Mouse (Mus musculus) E14TG2a.4 (cell line): ENCODE measurements around the gene Syt3.

Experiments used
- H3K27me3 ChIP-seq: 2 replicates; pipeline ENCODE4 v1.6.1; 2014; ENCODE audit warnings: low read length, control low read depth; ENCODE audit not compliant: insufficient read depth
- H3K36me3 ChIP-seq: 2 replicates; pipeline ENCODE4 v1.6.1; 2014; ENCODE audit warnings: low read length, control low read depth; ENCODE audit not compliant: insufficient read depth
- H3K4me1 ChIP-seq: replicated peaks from 2 replicates; pipeline ENCODE4 v1.6.1; 2014; ENCODE audit warnings: low read depth, low read length, control low read depth
- H3K4me3 ChIP-seq: replicated peaks from 2 replicates; pipeline ENCODE4 v1.5.1; 2014; ENCODE audit warnings: mild to moderate bottlenecking, low read length
- H3K9me3 ChIP-seq: 2 replicates; pipeline ENCODE4 v1.6.1; 2014; ENCODE audit warnings: low read length, control low read depth
- CTCF ChIP-seq: conservative IDR thresholded peaks from 2 replicates; pipeline ENCODE4 v1.5.1; 2014; ENCODE audit warnings: low read length
- NANOG ChIP-seq: IDR thresholded peaks from 2 replicates; pipeline ENCODE4 v1.6.1; 2014; ENCODE audit warnings: borderline replicate concordance, low read length, mixed read lengths
- POU5F1 ChIP-seq: IDR thresholded peaks from 2 replicates; pipeline ENCODE4 v1.6.1; 2014; ENCODE audit warnings: low read length, borderline replicate concordance

Gene Syt3

DNA sequence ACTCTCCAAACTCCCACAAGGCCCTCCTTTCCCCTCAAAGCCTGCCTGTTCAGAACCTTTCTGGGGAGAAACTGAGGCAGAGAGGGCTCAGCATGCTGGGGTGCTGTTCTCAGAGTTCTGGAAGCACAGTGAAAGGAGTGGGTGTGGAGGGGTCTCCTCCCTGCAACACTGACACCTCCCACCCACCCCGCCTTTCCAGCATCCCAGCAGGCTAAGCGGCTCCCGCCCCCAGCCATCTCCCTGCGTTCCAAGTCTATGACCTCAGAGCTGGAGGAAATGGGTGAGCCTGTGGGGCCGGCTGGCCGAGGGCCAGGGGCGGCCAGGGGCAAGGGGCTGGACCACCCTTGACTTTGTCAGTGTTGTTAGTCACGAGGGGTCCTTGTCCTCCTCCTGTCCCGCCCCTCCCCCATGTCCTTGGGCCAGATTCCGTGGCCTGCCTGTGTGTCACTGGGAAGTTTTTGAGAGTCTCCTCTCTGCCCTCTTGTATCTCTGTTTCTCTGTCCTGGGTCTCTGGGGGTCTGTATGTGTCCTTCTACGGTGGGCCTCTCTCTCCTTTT is 40.4 kb upstream of the Syt3 start:
- peaks cover 29% of the 10 kb centered on the region for H3K27me3 ChIP-seq
- H3K36me3 ChIP-seq = peaks cover 15% of the 10 kb centered on the region
- no peaks in the 10 kb centered on the region for H3K9me3 ChIP-seq
- TF ChIP-seq NANOG = no peak
- TF ChIP-seq POU5F1 = no peak
- TF ChIP-seq CTCF = no peak
- peaks cover 41% of the 10 kb centered on the region for H3K4me1 ChIP-seq
- peak overlapping the region; percentile 62 for H3K4me3 ChIP-seq

DNA sequence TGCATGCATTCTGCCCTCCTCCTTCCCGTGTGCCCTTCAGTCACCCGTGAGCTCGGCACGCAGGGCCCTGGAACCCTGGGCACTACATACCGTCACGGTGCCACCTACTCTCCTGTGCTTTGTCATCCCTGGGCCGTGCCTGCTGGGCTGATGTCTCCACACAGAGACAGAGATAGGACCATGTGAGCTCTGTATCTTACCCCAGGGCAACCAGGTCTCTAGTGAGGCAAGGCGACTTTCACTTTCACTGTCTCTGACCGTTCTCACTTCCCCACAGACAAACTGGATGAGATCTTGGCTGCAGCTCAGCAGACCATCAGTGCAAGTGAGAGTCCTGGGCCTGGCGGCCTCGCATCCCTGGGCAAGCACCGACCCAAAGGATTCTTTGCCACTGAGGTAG is 39.3 kb upstream of the Syt3 start:
- TF ChIP-seq NANOG = no peak
- no peak for TF ChIP-seq CTCF
- no peak for TF ChIP-seq POU5F1
- H3K4me3 ChIP-seq = peak overlapping the region; percentile 62
- peaks cover 15% of the 10 kb centered on the region for H3K36me3 ChIP-seq
- H3K27me3 ChIP-seq = peaks cover 18% of the 10 kb centered on the region
- H3K4me1 ChIP-seq = peaks cover 51% of the 10 kb centered on the region
- no peaks in the 10 kb centered on the region for H3K9me3 ChIP-seq

GRCm38 (mm10) chr7:44349043-44349442 is 34.9 kb upstream of the Syt3 start:
- Histone ChIP-seq H3K4me1 (peaks cover 63% of the 10 kb centered on the region), H3K9me3 (no peaks in the 10 kb centered on the region), H3K36me3 (peaks cover 15% of the 10 kb centered on the region), H3K27me3 (peaks cover 35% of the 10 kb centered on the region), H3K4me3 (no peak overlapping the region)
- TF ChIP-seq CTCF = no peak
- no peak for TF ChIP-seq POU5F1
- no peak for TF ChIP-seq NANOG

GRCm38 (mm10) chr7:44350957-44351711 is 32.8 kb upstream of the Syt3 start:
- Histone ChIP-seq H3K27me3 (peaks cover 52% of the 10 kb centered on the region), H3K9me3 (no peaks in the 10 kb centered on the region), H3K36me3 (peaks cover 6% of the 10 kb centered on the region), H3K4me1 (peaks cover 76% of the 10 kb centered on the region), H3K4me3 (peak overlapping the region; percentile 67)
- peak; percentile 82 for TF ChIP-seq CTCF
- no peak for TF ChIP-seq POU5F1

DNA sequence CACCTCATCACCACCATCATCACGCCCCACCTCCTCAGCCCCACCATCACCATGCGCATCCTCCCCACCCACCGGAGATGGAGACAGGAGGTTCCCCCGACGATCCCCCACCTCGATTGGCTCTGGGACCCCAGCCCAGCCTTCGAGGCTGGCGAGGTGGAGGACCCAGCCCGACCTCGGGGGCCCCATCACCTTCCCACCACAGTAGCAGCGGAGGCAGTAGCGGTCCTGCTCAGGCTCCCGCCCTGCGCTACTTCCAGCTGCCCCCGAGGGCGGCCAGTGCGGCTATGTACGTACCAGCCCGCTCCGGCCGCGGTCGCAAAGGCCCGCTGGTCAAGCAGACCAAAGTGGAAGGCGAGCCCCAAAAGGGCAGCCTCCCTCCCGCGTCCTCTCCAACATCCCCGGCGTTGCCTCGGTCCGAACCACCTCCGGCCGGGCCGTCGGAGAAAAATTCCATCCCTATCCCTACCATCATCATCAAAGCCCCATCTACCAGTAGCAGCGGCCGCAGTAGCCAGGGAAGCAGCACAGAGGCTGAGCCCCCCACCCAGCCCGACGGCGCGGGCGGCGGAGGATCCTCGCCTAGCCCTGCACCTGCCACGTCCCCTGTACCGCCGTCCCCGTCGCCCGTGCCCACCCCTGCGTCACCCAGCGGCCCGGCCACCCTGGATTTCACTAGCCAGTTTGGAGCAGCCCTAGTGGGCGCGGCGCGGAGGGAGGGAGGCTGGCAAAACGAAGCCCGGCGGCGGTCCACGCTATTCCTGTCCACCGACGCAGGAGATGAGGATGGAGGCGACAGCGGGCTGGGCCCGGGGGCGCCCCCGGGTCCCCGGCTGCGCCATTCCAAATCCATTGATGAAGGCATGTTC is 31.8 kb upstream of the Syt3 start:
- Histone ChIP-seq H3K36me3 (no peaks in the 10 kb centered on the region; the same call in 1 of the 2 replicates), H3K9me3 (no peaks in the 10 kb centered on the region), H3K4me3 (peak overlapping the region; percentile 67), H3K4me1 (peaks cover 85% of the 10 kb centered on the region), H3K27me3 (peaks cover 58% of the 10 kb centered on the region)
- TF ChIP-seq CTCF (no peak), NANOG (no peak), POU5F1 (no peak)

GRCm38 (mm10) chr7:44352750-44353600 is 30.9 kb upstream of the Syt3 start:
- H3K27me3 ChIP-seq = peaks cover 67% of the 10 kb centered on the region
- TF ChIP-seq NANOG = no peak
- TF ChIP-seq POU5F1 = no peak
- TF ChIP-seq CTCF = no peak
- H3K9me3 ChIP-seq = no peaks in the 10 kb centered on the region
- peaks cover 94% of the 10 kb centered on the region for H3K4me1 ChIP-seq
- H3K4me3 ChIP-seq = peak overlapping the region; percentile 67
- H3K36me3 ChIP-seq = no peaks in the 10 kb centered on the region

DNA sequence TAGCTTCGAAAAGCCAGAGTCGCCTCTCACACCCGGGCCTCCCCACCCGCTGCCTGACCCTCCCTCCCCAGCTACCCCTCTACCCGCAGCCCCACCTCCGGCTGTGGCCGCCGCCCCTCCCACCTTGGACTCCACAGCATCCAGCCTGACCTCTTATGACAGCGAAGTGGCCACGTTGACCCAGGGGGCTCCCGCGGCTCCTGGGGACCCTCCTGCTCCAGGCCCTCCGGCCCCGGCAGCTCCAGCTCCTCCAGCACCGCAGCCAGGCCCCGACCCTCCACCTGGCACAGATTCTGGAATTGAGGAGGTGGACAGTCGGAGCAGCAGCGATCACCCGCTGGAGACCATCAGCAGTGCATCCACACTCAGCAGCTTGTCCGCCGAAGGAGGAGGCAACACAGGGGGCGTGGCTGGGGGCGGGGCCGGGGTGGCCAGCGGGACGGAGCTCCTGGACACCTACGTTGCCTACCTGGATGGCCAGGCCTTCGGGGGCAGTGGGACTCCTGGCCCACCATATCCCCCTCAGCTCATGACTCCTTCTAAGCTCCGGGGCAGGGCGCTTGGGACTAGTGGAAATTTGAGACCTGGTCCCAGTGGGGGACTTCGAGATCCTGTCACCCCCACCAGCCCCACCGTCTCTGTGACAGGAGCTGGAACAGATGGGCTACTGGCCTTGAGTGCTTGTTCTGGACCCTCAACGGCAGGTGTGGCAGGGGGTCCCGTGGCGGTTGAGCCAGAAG is 30.1 kb upstream of the Syt3 start:
- no peaks in the 10 kb centered on the region for H3K9me3 ChIP-seq
- H3K36me3 ChIP-seq = no peaks in the 10 kb centered on the region

More for the DNA sequence above, 30.1 kb upstream of the Syt3 start:
- Histone ChIP-seq H3K4me3 (peak overlapping the region; percentile 67), H3K4me1 (peaks cover 93% of the 10 kb centered on the region), H3K27me3 (peaks cover 71% of the 10 kb centered on the region)
- TF ChIP-seq POU5F1 (no peak), NANOG (no peak)
